Mouse (Mus musculus) neural tube, postnatal 0 days (tissue): ENCODE results near the gene Olfr1205. TPM values are rescaled to one million over a fixed set of nuclear protein-coding genes. Genes with fewer than 3 reads are reported as not detected.

ENCODE experiments used
- polyA plus RNA-seq: library from polyadenylated mRNA; unstranded; fragments of >200 nt; fragmentation: Nextera tagmentation; extraction: Ambion mirVana; gene quantifications from 2 replicates; pipeline ENCODE4 v1.2.1, GENCODE M21; 2015

Olfr1205 gene
- not detected in 2 replicates for polyA plus RNA-seq

GRCm38 (mm10) chr2:88829437-88829836 is at the start of gene Olfr1205:
TSS of gene Olfr1205 (plus strand) at chr2:88829737.

GRCm38 (mm10) chr2:88792736-88793135 is 36.8 kb upstream of the Olfr1205 start, which contains the start of gene Olfr1201:
TSS of gene Olfr1201 (plus strand) at chr2:88793036.

GRCm38 (mm10) chr2:88814196-88814595 is 15.3 kb upstream of the Olfr1205 start, which contains the start of gene Olfr1202:
TSS of gene Olfr1202 (plus strand) at chr2:88814496.

GRCm38 (mm10) chr2:88848992-88849391 is 19.5 kb downstream of the Olfr1205 start, which contains the start of gene Olfr1204:
TSS of gene Olfr1204 (plus strand) at chr2:88849292.

GRCm38 (mm10) chr2:88862931-88863330 is 33.4 kb downstream of the Olfr1205 start, which contains the start of gene Olfr1206:
TSS of gene Olfr1206 (plus strand) at chr2:88863231.

Other genes with a start within 250 kb of the Olfr1205 start
- gene Olfr1189, start 243.3 kb upstream of the Olfr1205 start, polyA plus RNA-seq, result not detected in 2 replicates
- gene Olfr1191-ps1, start 189.2 kb upstream of the Olfr1205 start, polyA plus RNA-seq, result not detected in 2 replicates
- not detected in 2 replicates for gene Olfr1192-ps1, start 181.2 kb upstream of the Olfr1205 start, polyA plus RNA-seq
- gene Olfr1193, start 154.1 kb upstream of the Olfr1205 start, polyA plus RNA-seq, result not detected in 2 replicates
- not detected in 2 replicates for gene Olfr1195, start 140.6 kb upstream of the Olfr1205 start, polyA plus RNA-seq
- gene Olfr1196, start 125.1 kb upstream of the Olfr1205 start, polyA plus RNA-seq, result not detected in 2 replicates
- gene Olfr1197, start 97.4 kb upstream of the Olfr1205 start, polyA plus RNA-seq, result not detected in 2 replicates
- gene Olfr1198, start 78.4 kb upstream of the Olfr1205 start, polyA plus RNA-seq, result not detected in 2 replicates
- gene Olfr1199, start 69.3 kb upstream of the Olfr1205 start, polyA plus RNA-seq, result not detected in 2 replicates
- not detected in 2 replicates for gene Olfr1200, start 59.2 kb upstream of the Olfr1205 start, polyA plus RNA-seq
- not detected in 2 replicates for gene Olfr1201, start 36.7 kb upstream of the Olfr1205 start, polyA plus RNA-seq
- gene Olfr1202, start 15.2 kb upstream of the Olfr1205 start, polyA plus RNA-seq, result not detected in 2 replicates
- not detected in 2 replicates for gene Olfr1204, start 19.6 kb downstream of the Olfr1205 start, polyA plus RNA-seq
- not detected in 2 replicates for gene Olfr1206, start 33.5 kb downstream of the Olfr1205 start, polyA plus RNA-seq
- not detected in 2 replicates for gene Olfr1208, start 72.6 kb downstream of the Olfr1205 start, polyA plus RNA-seq
- gene Olfr1209, start 85.4 kb downstream of the Olfr1205 start, polyA plus RNA-seq, result not detected in 2 replicates
- not detected in 2 replicates for gene Olfr1211, start 108.4 kb downstream of the Olfr1205 start, polyA plus RNA-seq
- not detected in 2 replicates for gene Olfr1212, start 124.2 kb downstream of the Olfr1205 start, polyA plus RNA-seq
- gene Gm13762, start 150.5 kb downstream of the Olfr1205 start, polyA plus RNA-seq, result not detected in 2 replicates
- gene Olfr1214, start 162.9 kb downstream of the Olfr1205 start, polyA plus RNA-seq, result not detected in 2 replicates
- not detected in 2 replicates for gene Olfr1215, start 177.2 kb downstream of the Olfr1205 start, polyA plus RNA-seq
- gene Olfr1216, start 188.6 kb downstream of the Olfr1205 start, polyA plus RNA-seq, result not detected in 2 replicates
- gene Olfr1217, start 202.3 kb downstream of the Olfr1205 start, polyA plus RNA-seq, result not detected in 2 replicates
- gene Olfr1218, start 231.4 kb downstream of the Olfr1205 start, polyA plus RNA-seq, result not detected in 2 replicates